Mouse (Mus musculus) intestine, embryonic 14.5 days (tissue): ENCODE data around the gene Gabra5. TPM values are rescaled to one million over a fixed set of nuclear protein-coding genes. Genes with fewer than 3 reads are reported as not detected.

Experiments
- ATAC-seq: fragments of 200-750 bp; cut with Nextera tagmentation; replicated peaks from 2 replicates; pipeline ENCODE4 v1.8.0; 2017; ENCODE audit warnings: low read depth, moderate number of reproducible peaks, moderate TSS enrichment, moderate library complexity; ENCODE audit not compliant: low FRiP score, low TSS enrichment
- DNase-seq: peaks from one replicate; pipeline ENCODE4 v3.0.0-alpha.2; 2018; ENCODE audit warnings: low spot score
- H3K27ac ChIP-seq: fragments of 300-500 bp; sonication (generic); 2 replicates; pipeline ENCODE4 v1.5.1; 2014; ENCODE audit warnings: low read depth, mild to moderate bottlenecking, control low read depth
- H3K27me3 ChIP-seq: fragments of 300-500 bp; sonication (generic); replicated peaks from 2 replicates; pipeline ENCODE4 v1.6.1; 2014; ENCODE audit warnings: low read length, control low read depth; ENCODE audit not compliant: control insufficient read depth, insufficient read depth
- H3K36me3 ChIP-seq: fragments of 300-500 bp; sonication (generic); 2 replicates; pipeline ENCODE4 v1.6.1; 2014; ENCODE audit warnings: low read length, control low read depth; ENCODE audit not compliant: control insufficient read depth, insufficient read depth
- H3K4me1 ChIP-seq: fragments of 300-500 bp; sonication (generic); replicated peaks from 2 replicates; pipeline ENCODE4 v1.6.1; 2014; ENCODE audit warnings: low read length, control low read depth, mixed read lengths; ENCODE audit not compliant: control insufficient read depth, insufficient read depth
- H3K4me2 ChIP-seq: fragments of 300-500 bp; sonication (generic); 2 replicates; pipeline ENCODE4 v1.6.1; 2014; ENCODE audit warnings: low read length
- H3K4me3 ChIP-seq: fragments of 300-500 bp; sonication (generic); 2 replicates; pipeline ENCODE4 v1.5.1; 2014; ENCODE audit warnings: low read depth, low read length, control low read depth, mixed read lengths
- H3K9ac ChIP-seq: fragments of 300-500 bp; sonication (generic); 2 replicates; pipeline ENCODE4 v1.6.1; 2014; ENCODE audit warnings: mild to moderate bottlenecking, low read length
- H3K9me3 ChIP-seq: fragments of 300-500 bp; sonication (generic); 2 replicates; pipeline ENCODE4 v1.6.1; 2016; ENCODE audit warnings: low read length, control low read depth; ENCODE audit not compliant: control insufficient read depth
- WGBS: fragments of 180-500 bp; shearing (Covaris S2); extraction: QIAGEN DNeasy Blood & Tissue Kit; methylation state at CpG from one replicate; pipeline ENCODE4 v1.1.7; 2014; 5-methylcytosine and 5-hydroxymethylcytosine counted together
- polyA plus RNA-seq: library from polyadenylated mRNA; unstranded; fragments of >200 nt; fragmentation: Nextera tagmentation; extraction: Ambion mirVana; gene quantifications from 2 replicates; pipeline ENCODE4 v1.2.1, GENCODE M21; 2014

The Gabra5 gene
- polyA plus RNA-seq, 1 experiment from 2014 or later = 0.49 TPM

GRCm38 (mm10) chr7:57365134-57366012, 144.5 kb downstream of the Gabra5 start:
- ATAC-seq = no peak

GRCm38 (mm10) chr7:57363812-57364211, 146.0 kb downstream of the Gabra5 start:
- H3K4me3 ChIP-seq = no peak overlapping the region
- no peaks in the 10 kb centered on the region for H3K4me1 ChIP-seq
- no peak overlapping the region for H3K9ac ChIP-seq
- ATAC-seq = no peak
- H3K36me3 ChIP-seq = no peaks in the 10 kb centered on the region
- no peak overlapping the region for H3K4me2 ChIP-seq
- no peak overlapping the region for H3K27ac ChIP-seq
- no peaks in the 10 kb centered on the region for H3K27me3 ChIP-seq
- DNase-seq = no peak
- no peaks in the 10 kb centered on the region for H3K9me3 ChIP-seq
- WGBS = 51% methylated on average over 6 of the region's 6 CpGs

More at GRCm38 (mm10) chr7:57365134-57366012, 144.5 kb downstream of the Gabra5 start:
- H3K9me3 ChIP-seq = no peaks in the 10 kb centered on the region
- 76% methylated on average over 5 of the region's 5 CpGs for WGBS
- H3K36me3 ChIP-seq = no peaks in the 10 kb centered on the region
- no peak for DNase-seq
- no peaks in the 10 kb centered on the region for H3K4me1 ChIP-seq
- no peak overlapping the region for H3K9ac ChIP-seq
- H3K4me2 ChIP-seq = no peak overlapping the region
- no peaks in the 10 kb centered on the region for H3K27me3 ChIP-seq
- H3K4me3 ChIP-seq = no peak overlapping the region
- no peak overlapping the region for H3K27ac ChIP-seq

GRCm38 (mm10) chr7:57357871-57358540, 151.9 kb downstream of the Gabra5 start:
- Histone ChIP-seq H3K4me2 (no peak overlapping the region), H3K4me3 (no peak overlapping the region), H3K27me3 (no peaks in the 10 kb centered on the region), H3K36me3 (no peaks in the 10 kb centered on the region), H3K9ac (no peak overlapping the region), H3K4me1 (no peaks in the 10 kb centered on the region), H3K27ac (no peak overlapping the region), H3K9me3 (no peaks in the 10 kb centered on the region)
- no peak for DNase-seq
- ATAC-seq = no peak
- WGBS = 64% methylated on average over 6 of the region's 6 CpGs

Other genes with a start within 250 kb of the Gabra5 start
- gene Gabrg3, start 122.9 kb downstream of the Gabra5 start, polyA plus RNA-seq = 0.60 and 0.85 TPM in 2 replicates
- gene Gabrb3, start 90.4 kb downstream of the Gabra5 start, polyA plus RNA-seq = 2.9 and 4.3 TPM in 2 replicates